Mouse (Mus musculus) cortical plate, adult 2 months (tissue): ENCODE results near the gene Stk11.

Experiments
- CTCF ChIP-seq: fragments of 200-500 bp; IDR thresholded peaks from 2 replicates; pipeline ENCODE4 v1.5.1; 2011; ENCODE audit warnings: mild to moderate bottlenecking, control low read depth, low read length; ENCODE audit not compliant: insufficient read depth; ENCODE audit errors: extremely low read depth
- POLR2A ChIP-seq: fragments of 200-500 bp; IDR thresholded peaks from 2 replicates; pipeline ENCODE4 v1.6.1; 2011; ENCODE audit warnings: mild to moderate bottlenecking, low read length, control low read depth; ENCODE audit not compliant: insufficient read depth; ENCODE audit errors: extremely low read depth

GRCm38 (mm10) chr10:80143664-80144063 lies 28.1 kb downstream of the Stk11 start:
- TF ChIP-seq POLR2A, result no peak
- TF ChIP-seq CTCF, result no peak
